Mouse (Mus musculus) induced T-regulatory cell, adult 2 months (primary cell): ENCODE data around the gene Gcnt2.
"Not testable (repeated sequence)": the region's sequence is repeated elsewhere in the genome, so short reads cannot be mapped to it uniquely, and the experiment has no call there.

Experiments used
- DNase-seq: peaks from one replicate; pipeline ENCODE4 v3.0.0-alpha.2; 2012; ENCODE audit warnings: low read depth

The Gcnt2 gene

GRCm38 (mm10) chr13:40906528-40906927, 47.0 kb downstream of the Gcnt2 start:
- no peak for DNase-seq

GRCm38 (mm10) chr13:40907274-40907673, 47.7 kb downstream of the Gcnt2 start:
- DNase-seq: no peak

- DNase-seq: no peak
These were observed 48.5 kb downstream of the Gcnt2 start for GRCm38 (mm10) chr13:40908044-40908443.

- no peak for DNase-seq
These were observed 49.5 kb downstream of the Gcnt2 start for GRCm38 (mm10) chr13:40909060-40909459.

- DNase-seq: no peak
These were observed 50.5 kb downstream of the Gcnt2 start for GRCm38 (mm10) chr13:40910047-40910446.

GRCm38 (mm10) chr13:40911951-40912350, 52.4 kb downstream of the Gcnt2 start:
- no peak for DNase-seq

- no peak for DNase-seq
These were observed 54.0 kb downstream of the Gcnt2 start for GRCm38 (mm10) chr13:40913395-40914018.

- no peak for DNase-seq
These were observed 54.6 kb downstream of the Gcnt2 start for GRCm38 (mm10) chr13:40914053-40914585.

- DNase-seq: peak; percentile 22
These were observed 57.0 kb downstream of the Gcnt2 start for GRCm38 (mm10) chr13:40916321-40917160.

GRCm38 (mm10) chr13:40917161-40918091, 57.9 kb downstream of the Gcnt2 start:
- DNase-seq: peak; percentile 34

GRCm38 (mm10) chr13:40921326-40922059, 61.9 kb downstream of the Gcnt2 start:
- DNase-seq: no peak

- peak; percentile 53 for DNase-seq
These were observed 62.8 kb downstream of the Gcnt2 start for GRCm38 (mm10) chr13:40922311-40922877.

- peak; percentile 16 for DNase-seq
These were observed 64.3 kb downstream of the Gcnt2 start for GRCm38 (mm10) chr13:40923756-40924315.

- DNase-seq: no peak
These were observed 68.8 kb downstream of the Gcnt2 start for GRCm38 (mm10) chr13:40928192-40928898.

- not testable (repeated sequence) for DNase-seq
These were observed 72.3 kb downstream of the Gcnt2 start for GRCm38 (mm10) chr13:40931871-40932270.

GRCm38 (mm10) chr13:40932573-40932972, 73.0 kb downstream of the Gcnt2 start:
- DNase-seq: no peak

- no peak for DNase-seq
These were observed 74.8 kb downstream of the Gcnt2 start for GRCm38 (mm10) chr13:40934341-40934740.

GRCm38 (mm10) chr13:40937586-40937985, 78.0 kb downstream of the Gcnt2 start:
- DNase-seq: no peak

- DNase-seq: no peak
These were observed 79.2 kb downstream of the Gcnt2 start for GRCm38 (mm10) chr13:40938485-40939357.
